Mouse (Mus musculus) hindbrain, embryonic 11.5 days (tissue): ENCODE results near the gene Fam219b. TPM values are rescaled to one million over a fixed set of nuclear protein-coding genes. Genes with fewer than 3 reads are reported as not detected.

Experiments
- ATAC-seq: fragments of 200-750 bp; cut with Nextera tagmentation; 2 replicates; pipeline ENCODE4 v1.8.0; 2017; ENCODE audit warnings: mild to moderate bottlenecking, moderate TSS enrichment, moderate library complexity; ENCODE audit not compliant: low FRiP score
- DNase-seq: peaks from one replicate; pipeline ENCODE4 v3.0.0-alpha.2; 2015; ENCODE audit warnings: low spot score
- H3K27ac ChIP-seq: fragments of 300-500 bp; sonication (generic); 2 replicates; pipeline ENCODE4 v1.5.1; 2014; ENCODE audit warnings: mild to moderate bottlenecking, low read depth, low read length
- H3K27me3 ChIP-seq: fragments of 300-500 bp; sonication (generic); 2 replicates; pipeline ENCODE4 v1.6.1; 2014; ENCODE audit warnings: mild to moderate bottlenecking, low read length, moderate library complexity, mixed read lengths; ENCODE audit not compliant: control insufficient read depth, insufficient read depth
- H3K36me3 ChIP-seq: fragments of 300-500 bp; sonication (generic); 2 replicates; pipeline ENCODE4 v1.6.1; 2014; ENCODE audit warnings: mild to moderate bottlenecking, low read length, moderate library complexity, mixed read lengths; ENCODE audit not compliant: control insufficient read depth, insufficient read depth
- H3K4me1 ChIP-seq: fragments of 300-500 bp; sonication (generic); replicated peaks from 2 replicates; pipeline ENCODE4 v1.6.1; 2014; ENCODE audit warnings: low read length, mixed read lengths; ENCODE audit not compliant: control insufficient read depth, insufficient read depth
- H3K4me2 ChIP-seq: fragments of 300-500 bp; sonication (generic); replicated peaks from 2 replicates; pipeline ENCODE4 v1.6.1; 2014; ENCODE audit warnings: mild to moderate bottlenecking, low read depth, low read length
- H3K4me3 ChIP-seq: fragments of 300-500 bp; sonication (generic); 2 replicates; pipeline ENCODE4 v1.5.1; 2014; ENCODE audit warnings: low read depth, low read length
- H3K9ac ChIP-seq: fragments of 300-500 bp; sonication (generic); 2 replicates; pipeline ENCODE4 v1.6.1; 2014; ENCODE audit warnings: low read depth, low read length
- H3K9me3 ChIP-seq: fragments of 300-500 bp; sonication (generic); 2 replicates; pipeline ENCODE4 v1.6.1; 2016; ENCODE audit warnings: low read length; ENCODE audit not compliant: control insufficient read depth
- WGBS: fragments of 180-500 bp; shearing (Covaris S2); extraction: QIAGEN DNeasy Blood & Tissue Kit; methylation state at CpG from one replicate; pipeline ENCODE4 v1.1.7; 2014; 5-methylcytosine and 5-hydroxymethylcytosine counted together
- polyA plus RNA-seq: library from polyadenylated mRNA; unstranded; fragments of >200 nt; fragmentation: Nextera tagmentation; extraction: Ambion mirVana; gene quantifications from 2 replicates; pipeline ENCODE4 v1.2.1, GENCODE M21; 2014

Gene Fam219b
- polyA plus RNA-seq, 1 experiment from 2014 or later, result 17.7 TPM

DNA sequence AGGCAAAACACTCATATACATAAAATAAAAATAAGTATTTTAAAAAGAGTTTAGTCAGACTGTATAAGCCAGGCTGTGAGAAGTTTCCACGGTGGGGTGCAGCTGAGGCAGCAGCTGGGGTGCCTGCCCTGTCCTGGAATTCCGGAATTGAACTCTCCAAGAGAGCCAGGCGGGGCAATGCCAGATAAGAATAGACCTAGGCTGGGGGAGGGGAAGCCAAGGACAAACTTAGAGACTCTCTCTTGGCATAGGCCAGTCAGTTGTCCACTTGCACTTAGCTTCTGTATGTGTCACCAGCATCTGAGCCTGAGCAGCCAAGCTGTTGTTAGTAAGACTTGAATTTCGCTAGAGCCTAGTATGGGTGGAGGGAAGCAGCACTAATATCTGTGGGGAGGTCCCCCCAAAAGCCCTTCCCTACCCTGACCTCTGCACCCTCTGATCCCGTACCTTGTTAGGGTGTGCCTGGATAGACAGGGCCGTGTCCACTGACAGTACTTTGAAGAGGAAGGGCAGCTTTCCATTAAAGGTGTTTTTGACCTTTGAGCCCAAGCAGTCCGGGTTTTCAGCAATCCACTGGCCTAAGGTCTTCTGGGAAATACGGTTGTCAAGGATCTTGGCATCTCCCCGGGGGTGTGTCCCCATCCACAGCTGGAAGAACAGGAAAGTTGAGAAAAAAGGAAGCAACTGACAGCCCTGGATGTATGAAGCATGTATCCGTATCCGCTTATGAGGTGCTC, 13.0 kb downstream of the Fam219b start:
- H3K27ac ChIP-seq, result no peak overlapping the region
- 93% methylated on average over 11 of the region's 11 CpGs for WGBS
- no peak overlapping the region for H3K4me3 ChIP-seq
- 0 out of 2 replicates have a peak, but pooled peaks cover 6% of the 10 kb centered on the region for H3K36me3 ChIP-seq
- peaks cover 4% of the 10 kb centered on the region for H3K4me1 ChIP-seq
- ATAC-seq (no peak), DNase-seq (no peak)
- no peak overlapping the region for H3K9ac ChIP-seq
- no peak overlapping the region for H3K4me2 ChIP-seq
- H3K27me3 ChIP-seq, result no peaks in the 10 kb centered on the region
- H3K9me3 ChIP-seq, result no peaks in the 10 kb centered on the region

DNA sequence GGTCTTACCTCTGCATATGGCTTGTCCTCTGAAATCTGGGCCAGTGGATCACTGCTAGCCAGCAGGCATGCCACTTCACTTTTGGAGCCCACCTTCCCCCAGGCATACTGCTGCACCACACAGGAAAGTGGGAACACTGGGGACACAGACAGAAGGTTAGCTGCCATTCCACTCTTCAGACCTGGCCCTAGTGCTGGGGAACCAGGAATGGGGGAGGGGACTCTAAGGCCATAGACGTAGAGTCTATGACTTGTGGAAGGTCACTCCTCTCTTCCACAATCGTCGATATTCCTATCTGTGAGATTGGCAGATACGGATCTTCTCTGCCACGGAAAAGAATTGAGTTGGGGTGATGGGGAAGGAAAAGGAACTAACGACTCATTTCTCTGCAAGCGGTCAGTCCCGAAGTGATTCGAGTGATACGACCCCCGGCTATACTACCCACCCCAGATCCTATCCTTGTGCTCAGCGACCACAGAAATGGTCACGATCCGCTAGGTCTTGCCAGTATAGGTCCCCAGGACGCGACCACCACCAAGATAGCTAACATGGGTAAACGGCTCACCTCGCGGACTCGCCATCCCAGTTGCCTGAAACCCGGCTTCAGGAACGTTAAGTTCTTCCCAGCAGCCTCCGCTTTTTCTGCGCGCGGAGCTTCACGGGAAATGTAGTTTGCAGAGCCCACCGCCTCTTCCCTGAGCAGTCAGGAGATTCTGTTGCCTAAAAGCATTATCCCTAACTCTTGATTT, 15.0 kb downstream of the Fam219b start, which contains the start of gene Mpi:
TSS of gene Mpi (minus strand) at position 625 of the 749 bp plus-strand sequence.
- Histone ChIP-seq H3K27me3 (no peaks in the 10 kb centered on the region), H3K4me1 (peaks cover 4% of the 10 kb centered on the region), H3K4me3 (peak within 1 kb of the TSS; percentile 75), H3K27ac (no peak within 1 kb of the TSS), H3K4me2 (peak within 1 kb of the TSS; percentile 67), H3K36me3 (0 out of 2 replicates have a peak, but pooled peaks cover 2% of the 10 kb centered on the region), H3K9ac (peak within 1 kb of the TSS; percentile 80), H3K9me3 (no peaks in the 10 kb centered on the region)
- DNase-seq, result peak; percentile 86
- WGBS, result 1% methylated on average over 28 of the region's 28 CpGs
- peak; percentile 66; the same call in 1 of the 2 replicates for ATAC-seq

- Histone ChIP-seq H3K4me1 (peaks cover 4% of the 10 kb centered on the region), H3K27me3 (no peaks in the 10 kb centered on the region), H3K27ac (no peak overlapping the region), H3K9ac (no peak overlapping the region), H3K4me2 (no peak overlapping the region), H3K36me3 (0 out of 2 replicates have a peak, but pooled peaks cover 2% of the 10 kb centered on the region), H3K4me3 (no peak overlapping the region), H3K9me3 (no peaks in the 10 kb centered on the region)
- ATAC-seq (no peak), DNase-seq (no peak)
- WGBS, result 67% methylated on average over 11 of the region's 11 CpGs
These were observed 15.8 kb downstream of the Fam219b start for GRCm38 (mm10) chr9:57553119-57553518.

- Histone ChIP-seq H3K4me2 (no peak overlapping the region), H3K27ac (no peak overlapping the region), H3K4me1 (peaks cover 4% of the 10 kb centered on the region), H3K9me3 (no peaks in the 10 kb centered on the region), H3K9ac (no peak overlapping the region), H3K4me3 (no peak overlapping the region), H3K27me3 (no peaks in the 10 kb centered on the region), H3K36me3 (no peaks in the 10 kb centered on the region)
- ATAC-seq (no peak), DNase-seq (no peak)
- 35% methylated on average over 3 of the region's 3 CpGs for WGBS
These were observed 17.4 kb downstream of the Fam219b start for GRCm38 (mm10) chr9:57554753-57555152.

GRCm38 (mm10) chr9:57557215-57557614, 19.9 kb downstream of the Fam219b start:
- Histone ChIP-seq H3K36me3 (no peaks in the 10 kb centered on the region), H3K4me3 (no peak overlapping the region), H3K4me2 (no peak overlapping the region), H3K9me3 (no peaks in the 10 kb centered on the region), H3K27ac (no peak overlapping the region), H3K9ac (no peak overlapping the region), H3K27me3 (no peaks in the 10 kb centered on the region), H3K4me1 (peaks cover 5% of the 10 kb centered on the region; the same call in 1 of the 2 replicates)
- DNase-seq, result no peak
- 80% methylated on average over 3 of the region's 3 CpGs for WGBS
- ATAC-seq, result no peak

GRCm38 (mm10) chr9:57558625-57559024, 21.3 kb downstream of the Fam219b start:
- Histone ChIP-seq H3K4me3 (no peak overlapping the region), H3K9ac (no peak overlapping the region), H3K9me3 (no peaks in the 10 kb centered on the region), H3K4me1 (peaks cover 5% of the 10 kb centered on the region; the same call in 1 of the 2 replicates), H3K27me3 (no peaks in the 10 kb centered on the region), H3K4me2 (no peak overlapping the region), H3K36me3 (no peaks in the 10 kb centered on the region), H3K27ac (no peak overlapping the region)
- no peak for DNase-seq
- WGBS, result 89% methylated on average over 4 of the region's 4 CpGs
- no peak for ATAC-seq

- Histone ChIP-seq H3K4me2 (no peak overlapping the region), H3K27me3 (no peaks in the 10 kb centered on the region), H3K27ac (no peak overlapping the region), H3K36me3 (no peaks in the 10 kb centered on the region), H3K4me1 (peaks cover 5% of the 10 kb centered on the region; the same call in 1 of the 2 replicates), H3K9me3 (no peaks in the 10 kb centered on the region), H3K4me3 (no peak overlapping the region), H3K9ac (no peak overlapping the region)
- ATAC-seq, result no peak
- WGBS, result 77% methylated on average over 2 of the region's 2 CpGs
- DNase-seq, result no peak
These were observed 22.2 kb downstream of the Fam219b start for GRCm38 (mm10) chr9:57559568-57559967.

GRCm38 (mm10) chr9:57560263-57560662, 22.9 kb downstream of the Fam219b start:
- WGBS, result 26% methylated on average over 7 of the region's 7 CpGs
- no peak for ATAC-seq

More at GRCm38 (mm10) chr9:57560263-57560662, 22.9 kb downstream of the Fam219b start:
- H3K27me3 ChIP-seq, result no peaks in the 10 kb centered on the region
- peak overlapping the region; percentile 72 for H3K27ac ChIP-seq
- H3K4me2 ChIP-seq, result peak overlapping the region; percentile 47
- H3K9ac ChIP-seq, result peak overlapping the region; percentile 68
- peaks cover 5% of the 10 kb centered on the region; the same call in 1 of the 2 replicates for H3K4me1 ChIP-seq
- H3K9me3 ChIP-seq, result no peaks in the 10 kb centered on the region
- H3K4me3 ChIP-seq, result peak overlapping the region; percentile 70
- H3K36me3 ChIP-seq, result no peaks in the 10 kb centered on the region
- DNase-seq, result no peak
